Mouse (Mus musculus): ENCODE measurements at regions not wholly inside any gene's neighbourhood (a gene's known extent, or its start where the extent isn't known, plus 50 kb on each side); places are given as distances from the start of the nearest gene placed in this dataset.
"Not testable (repeated sequence)": the region's sequence is repeated elsewhere in the genome, so short reads cannot be mapped to it uniquely, and the experiment has no call there.

- DNase-seq (ENCODE audit: low read depth, low spot score) = no peak
These were observed 142.3 kb upstream of the Rack1 start for GRCm38 (mm10) chr11:48657851-48658250.

- DNase-seq (ENCODE audit: low read depth, low spot score) = no peak
These were observed 138.5 kb upstream of the Rack1 start for GRCm38 (mm10) chr11:48661641-48662040.

GRCm38 (mm10) chr11:48684781-48685314 is 115.3 kb upstream of the Rack1 start:
- no peak for DNase-seq (ENCODE audit: low read depth, low spot score)

- no peak for DNase-seq (ENCODE audit: low read depth, low spot score)
These were observed 110.1 kb upstream of the Rack1 start for GRCm38 (mm10) chr11:48690070-48690469.

- peak; percentile 20 for DNase-seq (ENCODE audit: low read depth, low spot score)
These were observed 103.8 kb upstream of the Rack1 start for GRCm38 (mm10) chr11:48696352-48696751.

- DNase-seq (ENCODE audit: low read depth, low spot score) = no peak
These were observed 102.9 kb upstream of the Rack1 start for GRCm38 (mm10) chr11:48697191-48697590.

GRCm38 (mm10) chr11:48707192-48707591 is 92.9 kb upstream of the Rack1 start:
- DNase-seq (ENCODE audit: low read depth, low spot score) = no peak

- no peak for DNase-seq (ENCODE audit: low read depth, low spot score)
These were observed 89.2 kb upstream of the Rack1 start for GRCm38 (mm10) chr11:48710972-48711371.

- no peak for DNase-seq (ENCODE audit: low read depth, low spot score)
These were observed 76.1 kb upstream of the Rack1 start for GRCm38 (mm10) chr11:48724068-48724467.

GRCm38 (mm10) chr11:48730826-48731225 is 69.3 kb upstream of the Rack1 start:
- DNase-seq (ENCODE audit: low read depth, low spot score) = not testable (repeated sequence)

- no peak for DNase-seq (ENCODE audit: low read depth, low spot score)
These were observed 53.6 kb upstream of the Rack1 start for GRCm38 (mm10) chr11:48746503-48746902.

GRCm38 (mm10) chr11:48748066-48748465 is 52.1 kb upstream of the Rack1 start:
- no peak for DNase-seq (ENCODE audit: low read depth, low spot score)

All from A20 (cell line).